Mouse (Mus musculus): ENCODE results near the gene Azin2. TPM values are rescaled to one million over a fixed set of nuclear protein-coding genes. Genes with fewer than 3 reads are reported as not detected.

Azin2 gene
- total RNA-seq, 2 experiments from 2014 or later = 0.85 TPM; not detected in 1

DNA sequence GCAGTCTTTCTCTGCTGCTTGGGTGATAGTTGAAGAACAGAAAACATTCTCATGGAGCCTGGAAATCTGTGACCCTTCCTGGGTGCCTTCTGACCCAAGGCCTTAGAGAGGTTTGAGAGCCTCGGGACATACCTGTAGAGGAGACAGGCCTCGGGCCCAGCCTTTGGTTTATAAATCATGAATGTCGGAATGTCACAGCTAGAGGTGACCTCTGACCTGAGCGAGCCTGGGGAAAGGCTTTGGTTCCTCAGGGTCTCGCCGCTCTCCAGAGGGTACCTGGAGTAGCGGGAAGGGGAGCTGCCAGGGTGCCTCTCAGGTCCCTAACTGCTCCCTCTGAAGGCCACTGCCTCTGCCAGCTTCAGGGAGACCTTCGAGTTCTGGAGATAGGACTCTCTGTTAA is 57.0 kb downstream of the Azin2 start:
- no peak for ATAC-seq (replicated peaks; ENCODE audit: low FRiP score, poor library complexity, severe bottlenecking)

DNA sequence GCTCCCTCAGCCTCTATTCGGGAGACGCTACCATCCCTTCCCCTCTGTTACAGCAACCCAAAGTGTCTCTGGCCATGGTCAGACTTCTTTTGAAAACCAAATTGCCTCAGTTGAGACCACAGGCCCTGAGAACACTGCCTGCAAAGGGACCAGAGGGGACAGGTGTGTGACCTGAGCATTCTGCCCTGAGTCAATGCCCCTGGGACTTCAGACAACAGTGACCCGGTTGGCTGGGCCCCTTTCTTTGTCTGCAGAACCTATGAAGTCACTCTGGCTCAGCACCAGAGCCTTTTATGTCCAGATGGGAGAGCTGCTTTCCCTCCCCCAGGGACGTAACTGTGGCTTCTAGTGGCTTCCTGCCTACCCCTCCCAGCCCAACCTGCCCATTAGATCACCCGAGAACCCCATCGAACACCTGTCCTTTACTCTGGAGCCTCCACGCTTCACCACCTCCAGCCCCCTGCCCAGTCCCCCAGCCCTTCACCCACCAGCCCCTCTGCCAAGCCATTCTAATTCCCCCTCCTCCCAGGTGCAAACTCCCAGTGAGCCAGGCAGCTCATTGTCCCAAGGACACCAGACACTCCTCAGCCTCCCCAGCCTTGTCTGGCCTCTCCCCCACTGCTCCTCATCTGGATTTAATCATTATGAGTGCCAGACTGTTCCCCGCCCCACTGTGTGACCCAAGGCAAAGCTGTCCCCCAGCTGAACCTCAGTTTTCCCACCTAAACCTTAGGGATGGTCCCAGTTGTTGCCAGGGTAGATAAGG is 58.0 kb downstream of the Azin2 start:
- ATAC-seq (replicated peaks; ENCODE audit: low FRiP score, poor library complexity, severe bottlenecking) = no peak

DNA sequence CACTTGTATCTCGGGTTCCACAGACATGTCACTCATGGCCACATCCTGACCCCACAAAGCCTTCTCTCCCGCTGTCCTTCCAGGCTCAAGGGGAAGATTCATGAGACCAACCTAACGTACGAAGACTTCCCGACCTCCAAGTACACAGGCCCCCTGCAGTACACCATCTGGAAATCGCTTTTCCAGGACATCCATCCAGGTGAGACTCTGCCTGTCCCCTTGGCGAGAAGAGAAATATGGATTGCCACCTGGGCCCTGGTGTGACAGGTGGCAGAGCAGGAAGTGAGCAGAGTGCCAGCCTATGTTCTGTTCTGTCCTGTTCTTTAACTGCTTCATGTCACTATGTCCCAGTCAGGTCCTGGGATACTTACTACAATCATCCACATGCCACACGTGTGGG is 59.9 kb downstream of the Azin2 start:
- no peak for ATAC-seq (replicated peaks; ENCODE audit: low FRiP score, poor library complexity, severe bottlenecking)

DNA sequence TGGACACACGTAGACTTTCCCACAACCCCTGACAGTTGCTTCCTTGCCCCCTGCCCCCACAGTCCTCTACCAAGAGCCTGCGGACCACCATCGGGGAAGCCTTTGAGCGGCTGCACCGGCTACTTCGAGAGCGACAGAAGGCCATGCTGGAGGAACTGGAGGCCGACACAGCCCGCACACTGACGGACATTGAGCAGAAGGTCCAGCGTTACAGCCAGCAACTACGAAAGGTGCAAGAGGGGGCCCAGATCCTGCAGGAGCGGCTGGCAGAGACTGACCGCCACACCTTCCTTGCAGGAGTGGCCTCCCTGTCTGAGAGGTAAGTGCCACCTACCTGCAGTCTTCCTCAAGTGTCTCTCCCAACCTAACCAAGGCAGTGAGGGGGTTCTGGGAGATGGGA is 61.8 kb downstream of the Azin2 start:
- ATAC-seq (replicated peaks; ENCODE audit: low FRiP score, poor library complexity, severe bottlenecking) = no peak

DNA sequence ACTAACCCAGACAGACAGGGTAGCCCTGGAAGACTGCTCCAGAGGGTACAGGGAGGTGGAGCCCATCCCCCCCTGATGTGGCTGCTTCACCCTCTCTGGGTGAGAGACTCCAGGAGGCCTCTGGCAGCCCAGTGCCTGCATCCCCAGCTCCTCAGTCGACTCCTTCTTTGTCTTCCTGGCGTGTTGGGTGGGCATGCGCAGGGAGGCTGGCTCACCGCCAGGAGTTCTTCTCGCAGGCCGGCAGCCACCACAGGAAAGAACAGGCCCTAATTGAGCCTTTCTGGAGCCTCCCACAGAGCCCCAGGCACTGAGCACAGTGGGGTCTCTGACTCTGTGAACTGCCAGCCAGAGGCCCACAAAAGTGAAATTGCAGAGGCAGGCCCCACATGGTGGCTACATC is 62.9 kb downstream of the Azin2 start:
- no peak for ATAC-seq (replicated peaks; ENCODE audit: low FRiP score, poor library complexity, severe bottlenecking)

DNA sequence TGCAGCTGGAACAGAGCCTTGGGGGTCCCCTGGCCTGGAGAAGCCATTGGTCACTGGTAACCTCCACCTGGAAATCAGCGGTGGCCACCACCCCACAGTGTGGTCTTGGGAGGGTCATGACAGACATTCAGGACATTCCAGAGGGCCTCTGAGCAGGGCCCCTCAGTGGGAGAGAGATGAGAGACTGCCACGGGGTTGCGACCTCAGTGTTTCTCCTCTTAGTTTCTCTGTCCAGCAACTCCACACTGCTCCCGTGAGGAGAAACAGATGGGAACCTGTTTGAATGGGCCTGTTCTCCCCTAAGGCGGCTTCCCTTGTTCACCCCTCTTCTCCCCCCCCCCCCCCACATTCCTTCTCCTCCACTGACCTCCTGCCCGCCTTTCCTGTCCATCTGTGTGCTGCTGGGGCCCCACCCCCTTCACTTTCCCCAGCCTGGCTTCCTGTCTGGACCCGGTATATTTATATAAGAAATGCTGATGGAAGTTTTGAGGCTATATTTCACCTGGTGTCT is 64.3 kb downstream of the Azin2 start:
- ATAC-seq (replicated peaks; ENCODE audit: low FRiP score, poor library complexity, severe bottlenecking) = no peak

DNA sequence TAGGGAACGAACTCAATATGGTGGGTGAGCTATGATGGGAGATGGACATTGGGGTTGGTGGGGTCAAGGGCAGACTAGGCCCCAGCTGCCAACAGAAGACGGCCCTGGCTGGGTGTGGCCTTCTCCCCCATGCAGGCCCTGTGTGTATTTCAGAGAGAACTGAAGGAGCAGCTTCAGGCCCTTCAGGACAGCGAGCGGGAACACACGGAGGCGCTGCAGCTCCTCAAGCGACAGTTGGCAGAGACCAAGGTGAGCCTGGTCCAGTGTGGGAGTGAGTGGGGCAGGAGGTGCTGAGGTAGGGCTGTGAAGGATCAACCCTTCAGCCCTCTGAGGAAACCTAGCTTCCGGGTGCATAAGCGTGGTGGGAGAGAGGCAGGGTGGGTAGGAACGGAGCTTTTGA is 65.6 kb downstream of the Azin2 start:
- no peak for ATAC-seq (replicated peaks; ENCODE audit: low FRiP score, poor library complexity, severe bottlenecking)

DNA sequence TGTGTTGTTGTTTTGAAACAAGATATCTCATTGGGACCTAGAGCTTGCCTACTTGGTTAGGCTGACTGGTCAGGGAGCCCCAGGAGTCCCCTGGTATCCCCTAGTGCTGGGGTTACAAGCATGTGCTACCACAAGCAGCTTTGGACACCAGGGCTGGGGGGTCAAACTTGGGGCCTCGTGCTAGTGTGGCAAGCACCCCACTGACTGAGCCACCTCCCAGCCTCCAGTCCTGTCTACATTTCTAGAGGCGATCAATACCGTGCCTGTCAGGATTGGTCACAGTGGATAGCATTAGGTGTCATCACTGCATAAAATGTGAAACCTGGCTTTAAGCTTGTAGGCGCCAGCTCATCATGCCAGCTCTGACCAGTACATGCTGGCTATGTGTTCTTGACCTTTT is 66.4 kb downstream of the Azin2 start:
- ATAC-seq (replicated peaks; ENCODE audit: low FRiP score, poor library complexity, severe bottlenecking) = no peak

DNA sequence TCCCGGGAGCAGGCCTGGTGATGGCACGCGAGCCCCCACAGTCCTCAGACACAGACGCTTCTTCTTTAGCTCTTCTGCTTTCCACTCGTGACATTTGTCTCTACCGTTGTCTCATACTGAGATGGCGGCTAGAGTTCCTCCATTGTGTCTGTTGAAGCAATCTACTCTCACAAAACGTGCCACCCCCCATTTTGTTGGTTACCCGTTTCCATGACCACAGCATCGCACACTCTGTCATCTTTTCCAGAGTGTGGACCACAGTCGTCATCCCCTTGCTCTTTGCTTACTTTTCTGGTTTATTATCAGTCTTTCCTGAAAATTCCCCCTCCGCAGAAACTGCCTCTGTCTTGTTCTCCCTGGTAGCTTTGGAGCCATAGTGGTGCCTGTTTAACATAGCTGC is 68.1 kb downstream of the Azin2 start:
- no peak for ATAC-seq (replicated peaks; ENCODE audit: low FRiP score, poor library complexity, severe bottlenecking)

DNA sequence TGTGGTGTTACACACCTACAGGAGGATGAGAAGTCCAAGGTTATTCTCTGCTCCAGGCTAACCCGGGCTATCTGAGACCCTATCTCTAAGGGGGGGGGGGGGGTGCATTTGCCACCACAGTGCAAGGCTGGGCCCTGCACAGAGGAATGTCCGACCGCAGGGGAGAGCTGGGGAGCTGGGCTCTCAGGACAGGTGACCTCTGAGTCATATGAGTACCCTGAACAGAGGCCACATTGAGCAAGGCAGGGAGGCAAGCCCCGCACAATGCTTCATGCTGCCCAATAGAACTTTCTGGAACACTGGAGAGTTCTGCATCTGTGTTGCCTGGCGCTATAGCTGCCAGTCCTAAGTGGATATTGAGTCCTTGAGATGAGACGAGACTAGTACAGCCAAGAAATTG is 70.1 kb downstream of the Azin2 start:
- no peak for ATAC-seq (replicated peaks; ENCODE audit: low FRiP score, poor library complexity, severe bottlenecking)

DNA sequence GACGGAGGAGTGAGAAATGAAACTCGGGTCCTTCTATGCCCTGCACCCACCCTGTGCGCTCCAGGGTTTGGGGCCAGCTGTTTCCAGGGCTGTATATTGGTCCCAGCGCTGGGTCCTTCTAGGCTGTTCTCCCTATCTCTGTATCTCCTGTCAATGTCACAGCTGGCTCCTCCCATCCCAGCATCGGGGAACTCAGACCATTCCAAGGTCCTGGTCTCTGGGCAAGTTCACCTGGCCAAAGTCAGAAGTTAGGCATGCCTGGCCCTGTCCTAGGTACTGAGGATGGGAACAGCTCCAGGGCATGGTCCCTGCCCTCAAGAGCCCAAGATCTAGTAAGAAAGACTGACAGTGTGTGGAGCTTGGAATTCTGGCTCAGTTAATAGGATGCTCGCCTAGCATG is 70.5 kb downstream of the Azin2 start:
- ATAC-seq (replicated peaks; ENCODE audit: low FRiP score, poor library complexity, severe bottlenecking) = no peak

DNA sequence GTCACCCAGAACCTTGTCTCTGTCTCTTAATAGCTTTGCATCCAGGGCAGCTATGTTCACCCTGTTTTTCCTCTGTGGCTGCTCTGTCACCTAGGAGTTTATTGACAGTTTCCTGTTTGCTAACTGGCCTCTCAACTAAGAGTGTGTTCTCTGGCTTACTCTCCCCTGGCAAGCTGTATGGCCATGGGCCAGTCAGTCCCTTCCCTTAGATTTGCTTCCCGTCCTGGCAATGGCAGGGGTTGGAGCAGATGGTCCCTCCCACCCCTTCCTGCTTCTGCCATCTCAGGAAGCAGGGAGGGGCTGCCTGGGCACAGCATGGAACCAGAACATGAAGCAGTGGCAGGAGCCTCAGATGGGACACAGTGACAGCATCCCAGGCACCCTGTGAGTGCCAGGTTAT is 71.1 kb downstream of the Azin2 start:
- no peak for ATAC-seq (replicated peaks; ENCODE audit: low FRiP score, poor library complexity, severe bottlenecking)

DNA sequence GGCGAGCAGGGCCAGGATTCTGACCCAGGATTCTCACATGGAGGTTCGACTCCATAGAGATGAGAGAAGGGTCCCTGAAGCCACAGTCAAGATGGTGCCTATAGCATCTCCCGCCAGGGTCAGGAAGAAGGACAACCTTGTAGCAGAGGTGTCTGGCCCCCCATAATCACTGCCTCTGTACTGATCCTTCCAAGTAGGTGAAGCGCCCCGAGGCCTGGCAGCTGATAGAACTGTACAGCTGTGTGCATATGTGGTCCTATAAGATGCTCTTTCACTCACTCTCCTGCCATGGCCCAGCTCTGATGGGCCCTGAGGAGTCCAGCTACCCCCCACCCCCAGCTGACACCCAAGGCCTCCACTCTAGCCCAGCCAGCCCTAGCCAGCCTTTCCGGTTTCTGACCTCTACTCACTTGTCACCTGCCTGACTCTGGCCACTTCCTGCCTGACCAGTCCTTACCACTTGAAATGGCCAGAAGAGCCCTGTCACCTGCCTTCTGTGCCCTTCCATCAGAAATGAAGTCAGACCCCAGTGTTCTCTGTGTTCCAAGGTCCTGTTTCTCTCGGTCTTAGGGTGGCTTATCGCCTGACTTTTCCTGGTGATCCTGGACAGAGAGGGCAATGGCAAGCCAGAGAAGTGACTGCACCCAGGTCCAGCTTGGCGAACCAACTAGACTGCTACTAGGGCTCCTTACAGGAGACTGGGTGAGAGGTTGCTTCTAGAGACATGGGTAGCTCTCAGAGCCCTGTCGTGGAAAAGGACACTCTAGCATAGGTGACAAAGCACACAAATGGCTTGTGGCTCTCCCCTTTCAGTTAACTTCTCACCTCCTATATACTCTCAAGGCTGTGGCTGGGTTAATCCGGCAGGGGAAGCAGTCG is 72.3 kb downstream of the Azin2 start:
- no peak for ATAC-seq (replicated peaks; ENCODE audit: low FRiP score, poor library complexity, severe bottlenecking)

DNA sequence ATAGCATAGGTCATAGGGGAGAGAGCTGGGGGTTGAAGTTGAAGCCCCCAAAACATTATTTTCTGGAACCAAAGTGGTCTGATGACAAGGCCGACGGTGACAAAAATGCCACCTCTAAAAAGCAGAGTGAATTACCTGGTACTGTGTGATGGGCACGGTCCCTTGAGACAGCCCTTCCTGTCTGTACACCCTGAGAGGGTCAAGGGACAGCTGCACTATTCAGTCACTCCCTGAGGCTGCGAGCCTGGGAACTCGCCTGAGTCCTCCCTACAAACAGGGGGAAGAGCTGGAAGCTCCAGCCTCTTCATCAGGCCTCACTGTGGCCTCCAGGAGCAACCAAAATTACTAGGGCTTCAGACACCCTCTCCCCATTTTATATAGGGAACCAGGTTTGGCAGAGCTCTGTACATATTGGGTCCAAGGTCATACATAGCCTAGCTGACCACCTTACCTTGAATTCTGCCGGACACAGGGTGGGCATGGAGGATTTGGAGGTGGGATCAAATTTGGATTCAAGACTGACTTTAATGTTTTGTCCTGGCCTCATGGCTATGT is 73.7 kb downstream of the Azin2 start:
- no peak for ATAC-seq (replicated peaks; ENCODE audit: low FRiP score, poor library complexity, severe bottlenecking)

DNA sequence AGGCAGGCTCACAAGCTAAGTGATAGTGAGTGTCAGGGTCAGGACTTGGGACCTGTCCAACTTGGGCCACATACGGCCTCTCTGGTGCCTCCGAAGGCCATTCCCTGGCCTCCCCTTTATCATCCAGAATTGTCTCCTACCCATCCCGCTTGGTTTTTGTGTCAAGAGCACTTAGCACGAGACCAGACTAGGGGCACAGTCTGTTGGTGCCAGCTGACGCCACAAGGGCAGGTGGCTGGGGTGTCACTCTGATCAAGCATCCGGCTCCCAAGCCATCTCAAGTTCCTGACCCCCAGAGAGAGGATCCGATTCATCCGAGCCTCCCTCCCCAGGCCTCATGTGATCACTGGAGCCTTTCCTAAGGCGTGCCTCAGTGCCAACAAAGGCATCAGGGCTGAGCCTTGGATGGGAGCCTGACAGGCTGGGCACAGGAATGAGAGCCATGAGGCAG is 74.6 kb downstream of the Azin2 start:
- ATAC-seq (replicated peaks; ENCODE audit: low FRiP score, poor library complexity, severe bottlenecking) = no peak

DNA sequence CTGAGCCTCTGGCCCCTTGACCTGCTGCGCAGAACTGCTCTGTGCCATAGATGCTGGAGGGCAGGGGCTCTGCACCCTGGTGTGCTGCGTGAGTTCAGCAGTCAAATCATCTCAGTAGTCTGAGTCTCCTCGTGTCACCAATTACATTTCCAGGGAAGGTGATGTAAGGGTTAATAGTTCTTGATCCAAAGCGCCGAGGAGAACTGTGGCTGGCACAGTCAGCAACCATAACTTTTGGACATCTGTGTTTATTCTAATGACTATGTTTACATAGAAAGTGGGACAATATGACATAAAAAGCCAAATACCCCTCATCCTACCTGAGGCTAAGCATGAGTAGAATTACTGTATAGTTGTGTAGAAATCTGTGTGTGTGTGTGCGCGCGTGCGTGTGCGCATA is 75.2 kb downstream of the Azin2 start:
- ATAC-seq (replicated peaks; ENCODE audit: low FRiP score, poor library complexity, severe bottlenecking) = no peak

DNA sequence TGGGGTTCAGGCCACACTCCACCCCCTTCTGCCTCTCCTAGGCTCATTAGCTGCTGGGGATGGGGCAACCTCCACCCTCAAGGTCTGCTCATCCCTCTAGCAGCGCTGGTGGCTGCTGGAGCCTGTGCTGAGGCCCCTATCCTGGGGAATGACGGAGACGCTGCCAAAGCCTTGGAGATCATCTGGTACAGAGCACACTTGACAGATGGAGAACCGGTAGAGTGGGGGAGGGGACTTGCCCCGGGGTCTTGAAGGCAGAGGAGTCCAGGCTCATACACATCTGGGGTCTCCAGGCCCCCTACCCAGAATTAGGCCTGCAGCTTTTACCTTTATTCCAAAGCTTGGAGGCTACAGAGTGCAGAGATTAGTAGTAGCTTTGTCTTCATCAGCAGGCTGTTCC is 75.7 kb downstream of the Azin2 start:
- no peak for ATAC-seq (replicated peaks; ENCODE audit: low FRiP score, poor library complexity, severe bottlenecking)

DNA sequence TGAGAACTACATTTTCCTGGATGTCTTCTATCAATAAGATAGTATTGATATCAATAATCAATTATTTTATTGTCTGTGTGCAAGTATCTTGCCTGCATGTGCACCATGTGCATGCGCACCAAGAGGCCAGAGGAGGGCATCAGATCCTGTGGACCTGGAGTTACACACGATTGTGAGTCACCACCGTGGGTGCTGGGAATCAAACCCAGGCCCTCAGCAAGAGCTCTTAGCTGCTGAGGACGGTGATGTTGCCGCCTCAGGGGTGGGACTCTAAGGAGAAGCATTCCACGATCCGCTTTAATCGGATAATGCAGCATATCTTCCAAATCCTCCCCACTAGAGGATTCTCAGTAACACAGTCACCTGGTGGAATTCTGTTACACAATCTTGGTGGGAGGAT is 76.7 kb downstream of the Azin2 start:
- ATAC-seq (replicated peaks; ENCODE audit: low FRiP score, poor library complexity, severe bottlenecking) = no peak

DNA sequence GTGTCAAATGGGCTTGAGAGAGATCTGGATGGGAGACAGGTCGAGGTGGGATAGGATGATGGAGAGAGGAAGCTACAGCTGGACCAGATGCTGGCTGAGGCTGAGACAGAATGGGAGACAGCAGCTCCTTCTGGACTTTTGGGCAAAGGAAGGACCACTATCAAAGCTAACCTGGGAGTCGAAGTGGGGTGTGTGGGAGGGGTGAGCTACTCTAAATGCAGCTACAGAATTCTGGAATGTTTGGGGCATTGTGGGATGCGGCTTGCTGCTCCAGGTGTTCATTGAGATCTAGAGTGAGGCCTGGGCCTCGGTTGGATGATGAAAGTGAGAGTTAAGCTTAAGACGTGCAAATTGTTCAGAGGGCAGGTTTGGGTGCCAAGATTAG is 77.5 kb downstream of the Azin2 start:
- no peak for ATAC-seq (replicated peaks; ENCODE audit: low FRiP score, poor library complexity, severe bottlenecking)

DNA sequence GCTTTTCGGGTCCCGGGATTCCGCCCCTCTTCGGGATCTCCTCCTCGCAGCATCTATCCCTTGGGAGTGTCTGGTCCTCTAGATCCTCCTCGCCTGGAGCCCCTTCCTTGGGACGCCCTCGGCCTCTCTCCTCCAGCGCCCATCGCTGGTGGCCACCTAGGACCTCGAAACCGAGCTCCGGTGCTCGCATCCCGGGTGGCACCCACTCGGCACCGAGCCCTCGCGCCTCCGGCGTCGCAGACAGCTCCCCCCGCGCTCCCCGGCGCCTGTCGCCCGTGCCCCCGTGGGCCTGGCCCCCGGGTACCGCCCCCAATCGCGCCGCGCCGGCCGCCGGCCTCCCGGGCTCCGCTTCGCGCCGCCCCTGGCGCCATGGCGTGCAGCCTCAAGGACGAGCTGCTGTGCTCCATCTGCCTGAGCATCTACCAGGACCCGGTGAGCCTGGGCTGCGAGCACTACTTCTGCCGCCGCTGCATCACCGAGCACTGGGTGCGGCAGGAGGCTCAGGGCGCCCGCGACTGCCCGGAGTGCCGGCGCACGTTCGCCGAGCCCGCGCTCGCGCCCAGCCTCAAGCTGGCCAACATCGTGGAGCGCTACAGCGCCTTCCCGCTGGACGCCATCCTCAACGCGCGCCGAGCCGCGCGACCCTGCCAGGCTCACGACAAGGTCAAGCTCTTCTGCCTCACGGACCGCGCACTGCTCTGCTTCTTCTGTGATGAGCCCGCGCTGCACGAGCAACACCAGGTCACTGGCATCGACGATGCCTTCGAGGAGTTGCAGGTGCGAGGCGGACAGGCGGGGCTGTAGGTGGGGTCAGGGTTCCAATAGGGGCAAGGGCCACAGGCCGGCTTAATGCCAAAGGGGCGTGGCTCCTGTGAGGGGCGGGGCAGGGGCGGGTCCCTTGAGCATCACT is 78.2 kb downstream of the Azin2 start:
- no peak for ATAC-seq (replicated peaks; ENCODE audit: low FRiP score, poor library complexity, severe bottlenecking)

Measured in erythroblast, adult 5-6 weeks (primary cell).